Mouse (Mus musculus) thymus, postnatal 10 days (tissue): ENCODE measurements around the gene Tox4.
A peak's percentile ranks its signal among the peaks of the same experiment; 100 is the strongest.

Experiments
- DNase-seq, 2 experiments: peaks; one replicate each; pipeline ENCODE4 v3.0.0; 2021; ENCODE audit warnings: low spot score in 2 of 2

The Tox4 gene

GRCm38 (mm10) chr14:52313931-52314807 lies 35.2 kb downstream of the Tox4 start:
- no peak for DNase-seq

- DNase-seq, result no peak
Observed at GRCm38 (mm10) chr14:52314808-52315150, 35.8 kb downstream of the Tox4 start.

- no peak for DNase-seq
Observed at GRCm38 (mm10) chr14:52315283-52315780, 36.4 kb downstream of the Tox4 start.

- peak; percentile 74 to 75 for DNase-seq
Observed at GRCm38 (mm10) chr14:52315792-52316440, 37.0 kb downstream of the Tox4 start.

- no peak for DNase-seq
Observed at GRCm38 (mm10) chr14:52316441-52317225, 37.7 kb downstream of the Tox4 start.

- DNase-seq, result no peak
Observed at GRCm38 (mm10) chr14:52319361-52319760, 40.4 kb downstream of the Tox4 start.

- no peak for DNase-seq
Observed at GRCm38 (mm10) chr14:52325890-52326289, 46.9 kb downstream of the Tox4 start.

GRCm38 (mm10) chr14:52327375-52327901 lies 48.5 kb downstream of the Tox4 start:
- DNase-seq, result no peak

GRCm38 (mm10) chr14:52327910-52328812 lies 49.2 kb downstream of the Tox4 start, which contains the start of gene Sall2:
Gene Sall2, minus strand, starts transcription at chr14:52328762.
- no peak for DNase-seq

GRCm38 (mm10) chr14:52331069-52331750 lies 52.3 kb downstream of the Tox4 start:
- no peak for DNase-seq

GRCm38 (mm10) chr14:52332171-52332570 lies 53.2 kb downstream of the Tox4 start:
- DNase-seq, result no peak

GRCm38 (mm10) chr14:52338751-52339511 lies 60.0 kb downstream of the Tox4 start:
- peak; percentile 36 to 67 for DNase-seq

GRCm38 (mm10) chr14:52339512-52339852 lies 60.5 kb downstream of the Tox4 start:
- DNase-seq, result no peak
